Mouse (Mus musculus): Measurements from ENCODE around the gene Nadk.

GRCm38 (mm10) chr4:155555464-155555863, 6.7 kb upstream of the Nadk start:
- no peak for TF ChIP-seq CTCF (IDR thresholded peaks at IDR 0.05; ENCODE audit: borderline replicate concordance, control insufficient read depth, extremely low read depth, insufficient read depth, low read length, poor library complexity)
- no peak for TF ChIP-seq POLR2A (IDR thresholded peaks at IDR 0.05; ENCODE audit: control insufficient read depth, extremely low read depth, insufficient read depth, low read length, poor library complexity)
